Mouse (Mus musculus): ENCODE measurements at regions not wholly inside any gene's neighbourhood (a gene's known extent, or its start where the extent isn't known, plus 50 kb on each side); places are given as distances from the start of the nearest gene placed in this dataset.

DNA sequence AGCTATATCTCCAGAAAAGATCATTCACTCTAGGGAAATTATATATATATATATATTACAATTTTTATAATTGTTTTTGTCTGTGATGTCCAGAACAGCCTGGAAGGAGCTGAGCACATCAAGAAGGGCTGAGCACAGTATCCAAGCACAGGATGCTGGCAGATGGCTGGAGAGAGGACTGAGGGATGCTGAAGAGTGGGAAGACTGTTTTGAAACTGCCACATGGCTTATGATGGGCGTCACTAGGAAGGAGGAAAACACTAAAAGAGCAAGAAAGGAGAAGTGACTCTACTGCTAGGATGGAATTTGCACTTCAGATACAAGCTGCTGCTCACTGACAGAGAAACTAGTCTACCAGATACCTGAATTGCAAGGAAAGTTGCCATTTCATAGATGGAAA is 50.4 kb upstream of the Atg10 start:
- in situ Hi-C loops (cut with MboI, MseI), result no loop called here

DNA sequence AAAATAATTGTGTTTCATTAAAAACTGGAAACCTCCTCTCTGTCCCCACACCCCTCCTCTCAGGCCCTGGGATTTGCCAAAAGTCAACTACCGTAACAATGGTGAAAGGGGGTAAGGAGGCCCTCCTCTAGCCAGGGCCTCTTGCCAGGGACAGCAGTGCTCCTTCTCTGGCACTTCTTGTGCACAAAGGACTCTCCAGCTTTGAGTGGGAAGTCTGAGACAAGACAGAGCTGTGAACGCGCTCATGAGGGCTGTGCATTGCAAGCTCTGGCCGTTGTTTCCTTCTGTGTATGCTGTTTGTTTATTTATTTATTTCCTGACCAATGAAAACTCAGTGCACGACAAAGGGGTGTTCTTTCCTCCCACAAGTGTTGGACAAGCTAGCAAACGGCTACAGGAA is 50.8 kb upstream of the Atg10 start:
- in situ Hi-C loops (cut with MboI, MseI), result no loop called here

DNA sequence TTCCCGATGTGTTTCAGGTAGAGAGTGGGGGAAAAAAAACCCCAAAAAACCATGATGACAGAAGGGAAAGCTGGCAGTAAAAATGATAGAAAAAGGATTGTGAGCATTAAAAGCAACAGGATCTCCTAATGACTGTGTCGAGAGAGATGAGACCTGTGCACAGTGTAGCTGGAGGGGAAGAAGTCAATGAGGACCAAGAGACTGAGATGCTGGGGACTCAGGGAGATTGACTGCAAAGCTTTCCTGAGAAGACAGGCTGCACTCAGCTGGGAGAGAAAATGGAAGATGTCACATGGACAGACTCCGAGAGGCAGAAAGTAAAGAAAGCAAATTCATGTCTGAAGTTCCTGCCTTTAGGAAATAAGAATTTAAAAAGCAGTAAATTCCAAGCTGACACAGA is 55.7 kb upstream of the Atg10 start:
- in situ Hi-C loops (cut with MboI, MseI), result no loop called here

DNA sequence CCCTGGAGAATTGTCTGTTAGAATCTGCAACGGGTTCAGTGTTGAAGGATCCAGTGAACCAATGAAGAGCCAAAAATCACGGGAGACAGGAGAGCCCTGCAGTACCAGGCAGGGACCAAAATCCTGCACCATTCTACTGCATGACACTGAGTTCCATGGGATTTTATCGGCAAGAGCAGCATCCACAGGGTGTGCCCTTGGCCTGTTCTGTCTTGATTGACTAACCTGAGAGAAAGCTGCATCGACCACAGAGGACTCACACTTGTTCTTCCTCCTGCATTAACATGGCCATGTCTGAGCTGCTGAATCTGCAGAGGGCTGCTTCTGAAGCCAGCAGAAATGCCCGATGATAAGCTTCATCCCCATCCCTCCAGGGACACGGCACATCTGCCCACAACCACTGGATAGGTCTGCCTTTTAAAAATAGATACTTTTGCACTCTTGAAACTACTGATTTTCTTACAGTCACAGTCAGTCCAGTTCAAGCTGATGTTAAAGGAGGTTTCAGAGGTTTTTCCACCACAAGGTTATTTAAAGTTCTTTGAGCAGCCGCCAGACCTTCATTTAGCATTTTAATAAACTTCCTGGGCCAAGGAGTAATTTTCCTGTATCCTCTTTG is 71.9 kb upstream of the Atg10 start:
- in situ Hi-C loops (cut with MboI, MseI), result no loop called here

DNA sequence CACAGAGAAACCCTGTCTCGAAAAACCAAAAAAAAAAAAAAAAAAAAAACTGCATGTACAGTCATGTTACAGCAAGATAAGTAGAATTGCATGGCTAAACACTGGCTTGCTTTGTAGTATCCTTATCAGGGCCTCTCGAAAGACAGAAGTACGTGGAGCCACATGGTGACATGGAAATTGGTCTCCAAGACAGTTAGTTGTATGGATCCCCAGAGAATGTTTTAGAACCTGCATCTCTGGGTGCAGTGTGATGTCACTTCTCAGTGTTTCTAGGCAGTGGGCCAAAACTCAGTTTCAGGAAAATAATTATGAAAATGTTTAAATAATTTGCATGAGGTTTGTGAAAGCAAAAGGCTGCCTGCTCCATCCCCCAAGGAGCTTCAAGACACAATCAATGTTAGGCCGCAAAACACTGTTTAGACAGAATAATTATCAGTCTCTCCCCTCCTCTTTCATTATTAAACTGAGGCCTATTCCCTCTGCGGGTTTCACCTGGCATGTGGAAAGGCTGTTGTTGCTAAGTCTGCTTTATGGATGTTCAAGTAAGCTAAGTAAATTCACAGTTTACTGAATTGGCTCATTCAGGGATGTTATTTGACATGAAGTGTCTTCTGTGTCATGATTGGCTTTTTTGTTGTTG is 72.9 kb upstream of the Atg10 start:
- in situ Hi-C loops (cut with MboI, MseI), result no loop called here

DNA sequence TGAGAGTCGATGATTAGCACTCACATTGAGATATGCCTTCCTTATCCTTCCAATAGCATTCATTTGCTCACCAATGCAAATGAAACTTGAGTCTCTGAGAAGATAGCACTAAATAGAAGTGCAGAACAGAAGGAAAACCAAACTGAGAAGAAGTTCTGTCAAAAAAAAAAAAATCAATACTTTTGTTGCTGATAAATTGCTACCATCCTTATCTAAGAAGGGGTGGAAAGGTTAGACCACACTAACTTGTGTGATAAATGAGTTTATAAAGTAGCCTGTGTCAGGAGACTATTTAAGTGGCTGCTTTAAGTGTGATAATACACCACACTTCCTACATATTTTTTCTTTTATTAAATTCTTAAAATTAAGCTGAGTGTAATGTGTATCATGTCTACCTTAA is 78.1 kb upstream of the Atg10 start:
- in situ Hi-C loops (cut with MboI, MseI), result loop anchor here in 1 of 2 experiments (10.0 kb wide), 1 partner anchor 1457 kb away; no protein-coding TSS in a partner anchor

DNA sequence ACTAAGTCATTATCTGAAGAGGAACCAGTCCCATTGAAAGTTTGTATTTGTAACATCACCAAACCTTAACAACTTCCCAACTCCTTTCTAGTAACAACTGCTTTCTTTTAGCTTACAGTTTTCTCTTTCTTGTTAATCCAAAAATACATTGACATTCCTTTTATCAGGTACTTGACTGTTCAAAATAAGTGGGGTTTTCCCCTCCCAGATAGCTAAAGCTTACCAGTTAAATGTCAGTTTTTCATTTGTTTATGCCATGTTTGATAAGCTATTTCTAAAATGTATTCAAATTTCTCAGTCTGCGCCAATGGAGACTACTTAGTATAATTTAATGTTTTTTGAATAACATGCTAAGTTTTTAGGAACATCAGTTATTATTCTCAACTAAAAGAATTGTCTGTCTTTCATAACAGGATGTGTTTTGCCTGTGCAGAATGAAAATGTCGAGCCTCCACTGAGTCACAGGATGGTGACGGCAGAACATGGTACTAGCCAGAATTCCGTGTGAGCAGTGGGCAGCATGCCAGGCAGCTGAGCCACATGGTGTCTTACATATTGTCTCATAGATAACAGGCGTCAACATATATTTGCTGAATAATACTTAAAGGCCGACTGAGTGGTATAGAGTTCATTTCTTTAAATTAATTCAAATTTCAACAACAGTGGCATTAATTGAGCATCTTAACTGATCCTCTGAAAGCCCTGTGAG is 82.1 kb upstream of the Atg10 start:
- in situ Hi-C loops (cut with MboI, MseI), result loop anchor here (5.0 to 10.0 kb wide), 2 partner anchors 79 to 1461 kb away; no protein-coding TSS in a partner anchor

DNA sequence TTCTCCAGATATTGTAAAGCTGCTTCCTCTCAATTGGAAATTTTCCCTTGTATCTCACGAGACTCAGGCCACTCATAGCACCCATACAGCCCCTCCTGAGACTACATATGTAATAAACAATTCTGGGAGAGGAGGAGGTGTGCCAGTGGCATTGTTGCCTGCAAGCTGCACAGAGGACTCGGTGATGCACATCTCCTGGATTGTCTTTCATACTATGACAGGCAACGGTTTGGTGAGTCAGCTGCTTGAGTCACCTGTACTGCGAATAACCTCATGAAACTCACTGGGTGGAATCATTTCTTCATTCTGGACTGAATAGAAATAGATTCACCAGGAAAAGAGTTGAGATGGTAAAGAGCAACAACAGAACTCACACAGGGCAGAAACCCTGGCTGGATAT is 82.8 kb upstream of the Atg10 start:
- in situ Hi-C loops (cut with MboI, MseI), result loop anchor here (5.0 to 10.0 kb wide), 2 partner anchors 79 to 1462 kb away; no protein-coding TSS in a partner anchor

DNA sequence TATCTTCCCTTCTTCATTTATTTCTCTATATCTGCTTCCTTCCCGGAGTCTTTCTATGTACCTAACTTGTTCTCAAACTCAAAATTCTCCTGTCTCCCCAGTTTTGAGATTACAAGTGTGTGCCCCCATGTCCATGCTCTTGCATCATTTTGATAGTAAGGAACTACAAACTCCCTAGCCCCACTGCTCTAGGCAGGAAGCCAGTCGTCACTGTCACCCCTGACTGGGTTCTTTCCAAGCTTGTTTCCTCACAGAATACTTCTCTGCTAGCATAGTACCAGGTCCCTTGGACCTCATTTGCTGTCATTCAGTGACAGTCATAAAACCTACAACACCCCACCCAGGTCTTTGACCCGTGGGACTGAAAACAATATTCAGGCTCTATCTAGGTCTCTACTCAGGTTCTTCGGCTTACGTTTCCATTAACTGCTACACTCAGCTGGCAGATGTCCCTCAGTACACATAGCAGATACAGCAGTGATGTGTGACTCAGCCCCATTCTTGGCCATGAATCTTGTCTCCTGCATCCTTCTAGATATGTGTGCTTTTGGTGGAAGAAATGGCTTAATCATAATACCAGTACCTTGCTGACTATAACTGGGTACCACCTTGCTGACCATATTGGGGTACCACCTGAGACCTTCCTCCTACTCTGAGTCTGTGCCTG is 89.3 kb upstream of the Atg10 start:
- in situ Hi-C loops (cut with MboI, MseI), result no loop called here

DNA sequence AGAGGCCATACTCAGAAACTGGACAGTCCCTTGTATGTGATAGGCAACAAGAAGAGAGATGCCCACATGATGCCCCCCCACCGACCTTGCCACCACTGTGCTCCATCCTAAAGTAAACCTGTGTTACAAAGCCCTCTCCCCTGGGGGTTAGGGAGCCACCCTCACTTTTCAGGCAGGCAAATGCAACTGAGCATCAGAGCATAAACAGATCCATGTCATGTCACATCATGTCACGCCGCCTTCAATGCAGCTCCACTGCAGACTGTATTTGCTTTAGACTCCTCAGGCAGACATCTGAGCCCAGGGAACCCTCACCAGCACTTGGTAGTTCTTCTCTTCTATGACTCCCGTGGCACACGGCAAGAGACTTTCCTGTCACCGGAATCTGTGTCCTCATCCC is 98.6 kb upstream of the Atg10 start:
- in situ Hi-C loops (cut with MboI, MseI), result no loop called here

DNA sequence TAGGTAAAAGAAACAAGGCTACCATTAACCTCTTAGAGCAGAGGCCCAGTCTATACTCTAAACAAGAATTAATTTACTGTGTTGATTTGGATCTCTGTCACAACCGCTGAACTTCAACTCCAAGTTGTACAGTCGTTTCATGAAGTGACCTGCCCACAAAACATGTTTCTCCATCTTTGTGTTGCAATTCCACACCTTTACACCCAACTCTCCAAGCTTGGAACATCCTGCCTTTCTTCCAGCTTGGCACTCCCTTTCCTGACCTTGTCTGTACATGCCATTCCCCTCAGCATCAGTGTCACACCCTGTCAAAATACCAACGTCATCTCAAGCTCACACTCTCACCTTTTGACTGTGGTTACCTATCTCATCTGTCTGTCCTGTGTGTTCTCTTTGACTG is 103.1 kb upstream of the Atg10 start:
- in situ Hi-C loops (cut with MboI, MseI), result no loop called here

DNA sequence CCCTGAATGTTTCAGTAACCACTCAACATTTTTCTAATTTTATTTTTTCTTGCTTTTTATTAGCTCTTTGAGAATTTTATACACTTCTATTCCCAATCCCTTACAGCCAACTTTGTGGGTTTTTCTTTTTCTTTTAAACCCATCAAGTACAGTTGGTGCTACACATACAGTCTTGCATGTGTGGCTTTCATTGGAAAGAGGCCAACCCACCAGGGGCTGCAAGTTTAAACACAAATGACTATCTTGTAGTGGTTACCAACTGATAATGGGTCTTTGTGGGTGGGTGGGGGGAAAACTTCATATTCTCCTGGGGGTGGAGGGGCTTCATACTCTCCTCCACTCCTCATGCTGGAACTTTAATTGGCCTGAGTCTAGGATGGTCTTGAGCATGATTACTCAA is 110.5 kb upstream of the Atg10 start:
- in situ Hi-C loops (cut with MboI, MseI), result no loop called here

DNA sequence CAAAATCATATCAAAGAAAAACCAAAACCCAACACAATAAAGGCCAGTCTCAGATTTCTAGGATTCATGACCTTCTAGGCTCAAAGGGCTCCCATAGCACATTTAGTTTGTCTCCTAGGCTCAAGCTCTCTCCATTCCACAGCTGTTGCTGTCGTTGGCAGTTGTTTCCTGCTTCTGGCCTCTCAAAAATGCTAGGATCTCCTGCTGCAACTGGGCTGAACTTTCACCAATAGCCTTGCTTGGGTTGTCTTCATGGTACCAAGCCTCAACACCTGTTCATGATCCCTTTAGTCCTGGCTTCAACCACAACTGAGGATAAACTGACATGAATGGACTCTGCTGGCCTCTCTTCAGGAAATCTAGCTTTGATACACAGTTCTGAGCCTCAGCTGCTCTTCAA is 115.9 kb upstream of the Ssbp2 start:
- in situ Hi-C loops (cut with MboI, MseI), result no loop called here

DNA sequence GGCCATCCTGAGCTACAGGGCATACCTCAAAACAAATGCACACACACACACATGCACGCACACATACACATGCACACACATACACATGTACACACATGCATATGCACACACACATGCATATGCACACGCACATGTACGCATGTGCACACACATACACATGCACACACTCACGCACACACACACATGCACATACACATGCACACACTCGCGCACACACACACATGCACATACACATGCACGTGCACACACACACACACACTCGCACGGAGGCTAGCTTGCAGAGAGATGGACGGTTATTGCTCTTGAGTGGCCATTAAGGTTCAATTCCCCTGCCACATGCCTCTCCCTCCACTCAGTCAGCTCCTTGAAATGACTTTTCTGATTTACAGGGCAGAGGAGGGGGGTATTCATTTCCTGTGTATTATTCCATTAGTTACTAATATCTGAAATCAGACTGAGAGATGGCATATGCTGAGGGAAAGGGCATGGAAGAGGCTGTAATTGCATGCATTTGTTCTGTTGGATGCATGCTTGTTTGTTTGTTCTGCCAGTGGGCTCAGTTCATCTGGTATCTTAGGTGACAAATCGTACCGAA is 111.5 kb upstream of the Ssbp2 start:
- in situ Hi-C loops (cut with MboI, MseI), result no loop called here

DNA sequence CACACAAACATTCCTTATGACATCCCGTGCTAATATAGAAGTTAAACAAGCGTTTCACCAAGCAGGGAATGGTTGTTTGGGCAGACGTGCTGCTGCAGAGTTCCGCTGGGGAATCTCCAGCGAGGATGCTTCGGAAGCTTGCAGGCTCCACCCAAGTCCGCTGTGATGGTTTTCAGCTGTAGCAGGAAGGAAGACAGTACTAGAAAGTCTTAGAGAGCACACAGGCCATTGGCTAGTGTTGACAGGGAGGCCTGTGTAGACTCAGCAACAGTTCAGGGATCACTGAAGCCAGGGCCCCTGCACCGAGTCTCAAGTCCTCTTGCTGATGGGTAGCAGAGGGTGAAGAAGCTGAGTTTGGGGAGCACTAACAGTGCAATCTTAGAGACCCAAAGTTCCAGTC is 107.8 kb upstream of the Ssbp2 start:
- in situ Hi-C loops (cut with MboI, MseI), result no loop called here

DNA sequence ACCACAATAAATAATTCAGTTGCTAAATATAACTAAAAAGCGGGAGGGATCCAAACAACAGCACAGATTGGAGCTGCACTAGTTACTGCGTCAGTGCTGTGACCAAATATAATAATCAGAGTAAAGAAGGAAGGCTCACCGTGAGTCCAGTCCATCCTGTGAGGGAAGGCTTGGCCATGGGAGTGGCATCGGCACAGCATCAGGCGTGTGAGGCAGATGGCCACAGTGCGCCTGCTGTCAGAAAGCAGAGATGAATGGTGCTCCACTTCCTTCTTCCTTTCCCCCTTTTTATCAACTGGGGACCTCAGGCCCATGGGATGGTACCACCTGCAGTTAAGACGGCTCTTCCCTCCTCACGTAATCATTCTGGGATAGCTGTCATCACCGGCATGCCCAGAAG is 103.6 kb upstream of the Ssbp2 start:
- in situ Hi-C loops (cut with MboI, MseI), result no loop called here

DNA sequence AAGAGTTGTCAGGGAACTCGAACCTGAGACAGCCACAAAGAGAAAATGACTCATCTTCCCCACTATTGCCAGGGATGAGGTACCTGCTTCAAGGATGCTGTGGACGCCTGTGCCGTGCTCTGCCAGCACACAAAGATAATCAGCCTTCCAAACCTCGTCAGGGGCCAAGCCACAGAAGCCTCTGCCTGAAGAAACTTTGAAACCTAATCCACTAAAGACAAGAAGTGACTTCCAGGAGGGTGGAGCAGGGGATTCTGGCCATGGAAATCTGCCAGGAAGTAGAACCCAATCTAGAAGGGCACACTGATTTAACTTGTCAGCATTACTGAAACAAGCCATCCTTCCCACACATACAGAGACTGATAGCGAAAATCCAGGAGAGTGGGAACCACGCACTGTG is 100.0 kb upstream of the Ssbp2 start:
- in situ Hi-C loops (cut with MboI, MseI), result no loop called here

DNA sequence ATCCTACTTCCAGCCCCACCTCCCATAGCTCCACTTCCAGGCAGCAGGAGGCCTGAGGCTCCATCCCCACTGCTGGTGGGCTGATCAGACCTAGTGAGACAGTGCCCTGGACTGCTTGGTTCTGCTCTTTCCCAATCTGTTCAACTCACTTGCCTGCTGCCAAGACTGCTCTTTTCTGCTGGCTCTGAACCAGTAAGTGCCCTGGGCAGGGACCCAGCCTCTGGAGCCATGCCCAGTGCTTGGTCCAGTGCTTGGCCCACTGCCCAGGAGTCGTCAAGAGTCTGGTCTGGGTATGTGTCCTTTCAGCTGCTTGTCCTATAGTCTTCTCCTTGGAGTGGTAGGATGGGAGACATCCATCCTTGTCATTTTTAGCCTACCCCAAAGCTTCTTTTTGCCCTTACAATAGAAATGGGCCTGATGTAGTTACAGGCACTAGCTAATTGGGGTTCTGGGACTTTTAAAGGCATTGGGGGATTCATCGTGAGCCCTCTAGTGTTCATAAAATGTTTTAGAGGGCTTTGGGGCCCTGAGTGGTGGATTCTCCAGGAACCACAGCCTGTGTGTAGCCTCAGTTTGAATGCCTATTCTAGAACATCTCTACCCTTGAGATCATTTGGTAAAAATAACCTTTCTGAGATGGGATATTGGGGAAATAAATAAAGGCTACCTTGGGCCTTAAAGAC is 94.7 kb upstream of the Ssbp2 start:
- in situ Hi-C loops (cut with MboI, MseI), result no loop called here

DNA sequence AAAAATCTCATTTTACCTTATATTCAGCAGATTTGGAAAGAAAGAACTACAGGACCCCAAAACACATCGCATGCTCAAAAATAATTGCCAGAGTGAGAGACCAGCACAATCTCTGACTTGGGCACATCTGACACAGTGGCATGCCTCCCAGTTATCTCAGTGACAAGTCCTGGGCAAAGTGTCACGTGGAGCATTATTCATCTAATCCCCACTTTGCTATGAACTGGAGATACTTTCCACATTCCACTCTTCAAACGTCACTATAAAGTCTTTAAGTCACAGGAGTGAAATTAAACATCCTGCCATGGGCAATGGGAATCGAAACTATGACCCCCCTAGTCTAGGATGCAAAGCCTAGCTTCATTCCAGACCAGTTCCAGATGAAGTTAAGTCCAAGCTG is 93.5 kb upstream of the Ssbp2 start:
- in situ Hi-C loops (cut with MboI, MseI), result no loop called here

DNA sequence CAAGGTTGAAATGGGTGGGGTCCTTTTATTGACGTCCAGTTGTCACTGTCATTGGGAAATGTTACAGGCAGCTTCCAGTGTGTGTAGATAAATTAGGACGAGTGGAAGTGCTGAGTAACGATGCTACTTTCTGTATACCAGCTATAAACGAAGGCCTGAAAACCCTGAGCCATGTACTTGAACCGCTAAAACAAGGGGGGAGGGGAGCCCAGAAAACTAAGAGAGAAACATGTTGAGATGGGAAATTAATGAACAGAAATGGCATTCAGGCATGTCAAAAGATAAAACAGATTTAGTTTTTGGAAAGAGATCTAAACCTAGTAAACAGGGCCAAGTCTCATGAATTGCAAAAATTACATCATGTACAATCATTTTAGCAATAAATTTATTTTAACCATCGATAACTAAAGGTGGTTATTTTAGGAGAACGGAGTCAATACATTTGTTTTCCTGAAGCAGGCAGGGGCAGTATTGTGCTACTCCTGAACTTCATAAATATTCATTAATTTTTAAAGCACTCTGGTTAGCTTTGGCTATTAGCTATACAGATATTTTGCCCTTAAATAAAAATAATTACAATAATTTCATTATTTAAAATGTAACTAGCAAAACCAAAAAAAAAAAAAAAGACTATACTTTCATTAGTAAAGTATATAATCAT is 92.1 kb upstream of the Ssbp2 start:
- in situ Hi-C loops (cut with MboI, MseI), result no loop called here

DNA sequence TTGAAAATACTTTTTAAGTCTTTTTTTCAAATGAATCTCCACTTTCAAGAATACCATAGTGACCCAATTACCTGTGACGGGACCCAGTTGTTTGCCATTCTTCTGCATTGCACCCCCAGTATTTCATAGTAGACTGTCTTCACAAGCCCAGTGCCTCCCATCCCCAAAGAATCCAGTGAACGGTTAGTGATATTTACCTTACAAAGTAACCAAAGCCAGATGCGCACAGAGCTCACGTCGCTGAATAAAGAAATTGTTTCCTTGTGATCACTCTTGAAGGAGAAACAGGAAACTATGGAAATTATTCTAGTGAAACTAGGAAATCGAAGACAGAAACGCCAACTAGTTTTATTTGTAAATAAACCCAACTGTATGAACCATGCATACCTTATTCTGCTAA is 91.4 kb upstream of the Ssbp2 start:
- in situ Hi-C loops (cut with MboI, MseI), result no loop called here

Data from T-helper 17 cell (primary cell).